Mouse (Mus musculus) frontal cortex, adult 2 months (tissue): Measurements from ENCODE around the gene Crocc. TPM values are rescaled to one million over a fixed set of nuclear protein-coding genes. Genes with fewer than 3 reads are reported as not detected.

Source experiments
- DNase-seq, 2 experiments: peaks; one replicate each; pipeline ENCODE4 v3.0.0; 2022; ENCODE audit warnings: low spot score in 1 of 2; ENCODE audit errors: extremely low spot score in 1 of 2
- polyA plus RNA-seq: library from polyadenylated mRNA; depleted of rRNA; stranded (reverse); fragments of >200 nt; gene quantifications from 2 replicates; pipeline ENCODE4 v1.2.3, GENCODE M21; 2012

Gene Crocc
- polyA plus RNA-seq, 1 experiment: 80.2 TPM

- DNase-seq: no peak
Measured at GRCm38 (mm10) chr4:141024052-141024451, 36.3 kb downstream of the Crocc start.

DNA sequence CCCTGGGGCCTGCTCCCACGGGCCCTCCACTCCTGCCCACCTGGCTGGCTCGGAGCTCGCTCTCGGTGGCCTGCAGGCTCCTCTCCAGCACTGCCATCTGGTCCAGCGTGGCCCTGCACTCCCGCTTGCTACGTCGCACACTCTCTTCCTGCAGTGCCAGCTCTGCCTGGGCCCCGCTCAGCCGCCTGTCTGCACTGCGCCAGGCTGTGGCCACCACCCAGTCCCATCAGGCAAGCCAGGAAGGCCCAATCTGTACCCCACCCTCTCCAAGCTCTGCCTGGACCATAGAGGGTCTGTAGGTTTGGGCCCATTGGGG lies 38.8 kb downstream of the Crocc start:
- no peak for DNase-seq

- DNase-seq: no peak
Measured at GRCm38 (mm10) chr4:141020811-141021613, 39.3 kb downstream of the Crocc start.

DNA sequence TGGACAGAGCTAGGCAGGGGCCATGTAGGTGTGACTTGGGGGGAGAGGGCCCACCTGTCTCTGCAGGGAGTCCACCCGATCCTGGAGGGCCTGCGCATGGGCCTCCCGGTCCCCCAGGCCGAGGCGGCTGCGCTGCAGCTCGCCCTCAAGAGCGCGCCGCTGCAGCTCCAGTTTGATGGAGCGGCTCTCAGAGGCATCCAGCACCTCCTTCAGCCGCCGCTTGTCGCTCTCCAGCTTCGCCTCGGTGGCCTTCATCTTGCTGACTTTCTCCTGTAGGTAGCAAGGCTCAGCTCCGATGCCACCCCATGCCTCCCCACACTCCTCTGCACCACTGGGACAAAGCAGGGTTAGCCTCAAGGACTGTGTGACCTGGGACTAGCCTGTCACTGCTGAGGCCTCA lies 40.1 kb downstream of the Crocc start:
- DNase-seq: no peak

DNA sequence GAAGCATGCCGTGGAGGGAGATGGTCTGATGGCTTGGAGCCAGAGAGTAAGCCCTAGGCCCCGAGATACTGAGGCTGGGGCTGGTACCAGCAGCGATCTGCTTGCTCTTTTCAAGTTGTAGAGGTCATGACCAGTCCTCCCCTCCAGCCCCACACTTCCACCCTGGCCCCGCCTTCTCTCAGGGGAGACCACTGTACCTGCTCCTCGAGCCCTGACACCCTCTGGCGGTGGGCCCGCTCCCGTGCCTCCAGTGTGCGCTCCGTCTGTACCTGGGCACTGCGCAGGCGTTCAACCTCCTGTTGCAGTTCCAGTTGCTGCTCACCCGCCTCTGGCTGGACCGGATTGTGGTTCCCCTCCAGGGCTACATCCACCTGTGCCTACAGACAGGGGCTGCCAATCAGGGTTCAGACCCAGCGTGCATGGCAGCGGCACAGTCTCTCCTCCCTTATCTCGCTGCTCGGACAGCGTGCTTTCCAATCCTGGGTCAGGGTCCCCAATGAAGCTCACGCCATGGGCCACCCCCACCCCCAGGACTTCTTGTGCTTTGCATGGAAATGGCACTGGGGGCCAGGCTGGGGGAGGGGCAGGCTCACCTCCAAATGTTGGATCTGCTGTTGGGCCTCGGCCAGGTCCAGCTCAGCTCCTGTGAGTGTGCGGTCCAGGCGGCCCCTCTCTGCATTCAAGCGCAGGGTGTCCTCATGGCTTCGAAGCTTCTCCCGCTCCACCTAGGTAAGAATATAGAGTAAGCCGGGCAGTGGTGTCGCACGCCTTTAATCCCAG lies 42.5 kb downstream of the Crocc start:
- no peak for DNase-seq

- peak in 1 of 2 experiments; percentile 48 for DNase-seq
Measured at GRCm38 (mm10) chr4:141016311-141016710, 44.0 kb downstream of the Crocc start.

- no peak for DNase-seq
Measured at GRCm38 (mm10) chr4:141015356-141015755, 45.0 kb downstream of the Crocc start.

- no peak for DNase-seq
Measured at GRCm38 (mm10) chr4:141014856-141015255, 45.5 kb downstream of the Crocc start.

DNA sequence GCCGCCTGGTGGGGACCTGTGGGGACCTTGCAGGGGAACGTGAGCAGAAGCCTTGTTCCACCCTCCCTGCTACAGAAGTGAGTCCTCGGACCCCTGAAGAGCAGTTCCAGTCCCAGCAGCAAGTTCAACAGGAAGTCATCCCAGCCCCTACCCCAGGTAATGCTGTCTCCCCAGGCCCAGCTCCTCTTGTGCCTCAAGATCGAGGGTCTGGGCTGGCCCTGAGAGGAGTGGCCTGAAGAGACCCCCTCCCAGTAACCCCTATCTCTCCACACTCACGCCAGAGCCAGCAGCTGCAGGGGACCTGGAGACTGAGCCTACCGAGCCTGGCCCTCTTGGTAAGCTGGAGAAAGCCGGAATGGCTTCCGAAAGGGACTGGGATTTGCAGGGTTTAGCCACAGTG lies 46.2 kb downstream of the Crocc start:
- DNase-seq: no peak

DNA sequence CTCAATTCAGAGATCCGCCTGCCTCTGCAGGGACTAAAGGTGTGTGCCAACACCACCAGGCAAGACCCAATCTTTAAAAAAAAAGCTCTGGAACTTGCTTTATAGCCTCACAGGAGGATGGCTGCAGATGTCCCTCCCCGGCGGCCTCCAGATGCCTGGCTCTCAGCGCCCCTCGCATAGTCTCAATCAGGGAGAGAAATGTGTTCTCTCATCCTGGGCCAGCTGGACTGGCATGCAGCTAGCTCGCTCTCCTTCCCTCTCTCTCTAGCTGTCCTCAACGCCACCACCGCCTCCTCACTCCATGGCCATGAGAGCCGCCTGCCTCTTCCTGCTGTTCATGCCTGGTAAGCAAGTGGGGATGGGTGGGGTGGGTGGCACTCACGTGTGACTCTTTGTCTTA lies 47.8 kb downstream of the Crocc start:
- no peak for DNase-seq

- no peak for DNase-seq
Measured at GRCm38 (mm10) chr4:141011556-141012328, 48.6 kb downstream of the Crocc start.

DNA sequence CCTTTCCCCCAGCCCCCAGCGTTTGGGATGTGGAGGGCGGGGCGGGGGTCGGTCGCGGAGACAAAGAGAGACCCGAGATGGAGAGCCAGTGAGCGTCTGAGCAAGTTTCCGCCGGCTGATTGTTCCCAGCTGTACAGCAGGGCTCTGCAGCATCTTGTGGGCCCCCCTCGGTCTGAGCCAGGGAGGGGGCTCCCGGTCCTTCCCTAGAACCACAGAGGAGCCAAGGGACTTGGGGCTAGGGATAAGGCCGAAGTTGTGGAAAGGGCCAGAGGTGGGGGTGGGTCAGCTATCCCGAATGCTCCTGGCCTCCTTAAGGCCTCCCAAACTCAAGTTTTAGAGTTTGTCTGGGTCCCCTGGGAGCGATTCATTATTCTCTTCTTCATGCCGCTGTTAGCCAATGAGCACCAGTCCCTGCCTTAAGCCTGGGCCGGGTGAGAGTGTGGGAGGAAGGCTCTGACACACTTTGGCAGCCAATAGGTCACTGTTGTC lies 49.4 kb downstream of the Crocc start:
- no peak for DNase-seq

DNA sequence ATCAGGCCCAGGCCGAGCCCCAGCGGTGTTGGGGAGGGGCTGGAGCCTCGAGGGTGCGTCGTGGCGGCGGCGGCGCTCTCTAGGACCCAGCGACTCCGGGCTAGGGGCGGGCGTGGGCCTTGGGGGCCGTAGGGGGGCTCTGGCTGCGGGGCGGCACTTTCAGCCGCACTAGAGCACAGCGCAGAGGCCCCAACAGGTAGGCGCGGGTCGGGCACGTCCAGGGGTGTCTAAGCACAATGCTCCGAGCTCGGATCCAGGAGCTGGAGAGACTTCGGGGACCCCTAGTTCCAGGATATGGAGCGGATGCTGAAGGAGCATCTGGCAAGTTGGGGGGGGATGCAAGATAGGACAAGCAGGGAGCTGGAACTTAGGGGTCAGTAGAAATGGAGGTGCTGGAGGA lies 49.8 kb downstream of the Crocc start:
- no peak for DNase-seq

DNA sequence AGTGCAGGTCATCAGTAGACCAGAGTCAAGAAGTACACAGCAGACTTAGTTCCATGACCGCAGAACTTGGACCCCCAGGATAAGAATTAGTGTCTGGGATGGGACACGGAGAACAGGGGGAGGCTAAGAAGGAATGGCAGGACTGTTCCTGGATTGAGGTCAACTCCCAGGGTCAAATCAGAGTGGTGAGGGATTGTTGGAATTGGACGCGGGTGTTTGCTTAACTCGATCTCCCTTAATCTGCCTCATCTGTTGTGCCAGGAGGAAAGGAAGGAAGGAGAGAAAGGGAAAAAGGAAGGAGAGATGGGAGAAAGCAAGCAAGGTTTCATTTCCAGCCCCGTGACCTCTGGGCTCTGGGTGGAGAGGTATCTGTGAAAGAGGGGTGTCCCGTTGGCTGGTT lies 50.2 kb downstream of the Crocc start, which contains the start of gene Mfap2:
TSS of gene Mfap2 (plus strand) at position 301 of the 400 bp plus-strand sequence.
- DNase-seq: no peak

DNA sequence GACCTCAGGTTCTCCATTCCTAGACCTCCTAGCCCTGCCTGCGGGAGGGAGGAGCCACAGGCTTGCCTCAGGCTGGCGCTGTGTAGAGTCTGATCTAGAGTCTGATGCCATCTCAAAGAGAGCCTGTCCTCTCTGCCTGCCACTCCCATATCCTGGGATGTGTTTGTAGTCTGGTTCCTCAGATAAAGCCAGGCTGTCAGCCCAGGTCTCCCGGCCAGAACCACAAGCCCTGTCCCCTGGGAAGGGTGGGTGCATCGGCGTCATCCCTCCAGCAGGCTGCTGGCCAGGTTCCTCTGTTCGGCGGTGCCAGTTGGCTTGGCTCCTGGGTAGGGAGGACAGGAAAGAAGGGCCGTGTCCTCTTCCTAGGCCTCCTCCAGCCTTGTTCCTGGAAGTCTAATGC lies 52.3 kb downstream of the Crocc start:
- no peak for DNase-seq

DNA sequence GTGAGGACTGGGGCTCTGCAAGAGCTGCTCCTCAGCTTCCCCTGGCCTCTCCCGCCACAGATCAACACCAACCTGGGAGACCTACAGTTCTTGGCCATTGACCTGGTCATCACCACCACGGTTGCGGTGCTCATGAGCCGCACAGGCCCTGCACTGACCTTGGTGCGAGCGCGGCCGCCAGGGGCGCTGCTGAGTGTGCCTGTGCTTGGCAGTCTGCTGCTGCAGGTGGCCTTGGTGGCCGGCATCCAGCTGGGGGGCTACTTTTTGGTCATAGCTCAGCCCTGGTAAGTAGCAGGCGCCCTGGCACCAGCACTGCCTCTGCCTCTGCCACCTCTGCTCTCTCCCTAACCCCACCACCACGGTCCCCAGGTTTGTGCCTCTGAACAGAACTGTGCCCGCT lies 54.4 kb downstream of the Crocc start:
- no peak for DNase-seq

GRCm38 (mm10) chr4:140996812-140997211 lies 63.5 kb downstream of the Crocc start:
- no peak for DNase-seq

GRCm38 (mm10) chr4:140995811-140996210 lies 64.5 kb downstream of the Crocc start:
- DNase-seq: no peak

DNA sequence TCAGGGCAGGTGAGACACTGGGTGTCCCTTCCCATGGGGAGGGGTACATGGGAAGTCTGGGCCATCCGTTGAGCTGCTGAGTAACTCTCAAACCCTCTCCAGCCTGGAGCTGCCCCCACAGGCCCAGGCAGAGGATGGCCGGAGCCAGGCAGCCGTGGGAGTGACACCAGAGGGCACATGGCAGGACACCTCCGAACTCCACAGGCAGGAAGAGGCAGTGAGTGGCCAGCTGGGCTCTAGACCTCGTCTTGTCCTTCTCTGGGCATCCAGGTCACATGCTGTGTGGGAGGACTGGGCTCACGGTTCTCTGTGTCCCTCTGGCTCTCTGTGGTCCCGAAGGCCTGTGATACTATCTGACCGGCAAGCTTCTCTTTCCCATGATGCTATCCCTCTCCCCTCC lies 66.5 kb downstream of the Crocc start:
- no peak for DNase-seq

DNA sequence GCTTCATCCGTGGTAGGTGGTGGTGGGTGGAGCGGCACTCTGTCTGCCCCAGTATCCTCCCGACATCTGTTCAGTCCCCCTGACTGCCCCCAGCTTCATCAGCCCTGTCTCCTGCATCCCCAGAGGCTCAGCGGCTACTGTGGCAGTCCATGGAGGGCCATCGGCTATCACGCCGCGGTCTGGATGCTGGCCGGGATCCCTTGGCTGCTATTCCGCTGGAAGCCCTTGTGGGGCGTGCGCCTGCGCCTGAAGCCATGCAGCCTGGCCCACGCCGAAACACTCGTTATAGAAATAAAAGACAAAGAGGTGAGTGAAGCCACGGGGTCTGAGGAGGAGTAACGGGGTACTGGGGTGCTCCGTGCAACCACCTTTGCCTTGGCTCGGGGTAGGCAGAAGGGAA lies 68.1 kb downstream of the Crocc start:
- DNase-seq: no peak

- DNase-seq: no peak
Measured at GRCm38 (mm10) chr4:140989447-140989846, 70.9 kb downstream of the Crocc start.
